Mouse (Mus musculus): ENCODE results near the gene Shisal2a. TPM values are rescaled to one million over a fixed set of nuclear protein-coding genes. Genes with fewer than 3 reads are reported as not detected.

The Shisal2a gene
- total RNA-seq, 2 experiments from 2014 or later: not detected

GRCm38 (mm10) chr4:108338811-108339210, 44.3 kb downstream of the Shisal2a start:
- no peak for DNase-seq (ENCODE audit: low spot score in 2 of 2)

GRCm38 (mm10) chr4:108338321-108338733, 44.8 kb downstream of the Shisal2a start:
- no peak for DNase-seq (ENCODE audit: low spot score in 2 of 2)

GRCm38 (mm10) chr4:108337817-108338216, 45.3 kb downstream of the Shisal2a start:
- no peak for DNase-seq (ENCODE audit: low spot score in 2 of 2)

- no peak for DNase-seq (ENCODE audit: low spot score in 2 of 2)
Measured at GRCm38 (mm10) chr4:108336765-108337164, 46.4 kb downstream of the Shisal2a start.

GRCm38 (mm10) chr4:108335413-108335812, 47.7 kb downstream of the Shisal2a start:
- no peak for DNase-seq (ENCODE audit: low spot score in 2 of 2)

GRCm38 (mm10) chr4:108332041-108332440, 51.1 kb downstream of the Shisal2a start:
- no peak for DNase-seq (ENCODE audit: low spot score in 2 of 2)

- DNase-seq (ENCODE audit: low spot score in 2 of 2): no peak
Measured at GRCm38 (mm10) chr4:108329840-108330239, 53.3 kb downstream of the Shisal2a start.

- peak; percentile 96 to 97 for DNase-seq (ENCODE audit: low spot score in 2 of 2)
Measured at GRCm38 (mm10) chr4:108327730-108328484, 55.2 kb downstream of the Shisal2a start, which contains the start of gene Coa7. TSS of gene Coa7 (plus strand) at chr4:108328140.

- DNase-seq (ENCODE audit: low spot score in 2 of 2): peak; percentile 54 to 78
Measured at GRCm38 (mm10) chr4:108327071-108327579, 56.0 kb downstream of the Shisal2a start.

GRCm38 (mm10) chr4:108323588-108323987, 59.6 kb downstream of the Shisal2a start:
- DNase-seq (ENCODE audit: low spot score in 2 of 2): no peak

GRCm38 (mm10) chr4:108320627-108321380, 62.3 kb downstream of the Shisal2a start:
- no peak for DNase-seq (ENCODE audit: low spot score in 2 of 2)

- no peak for DNase-seq (ENCODE audit: low spot score in 2 of 2)
Measured at GRCm38 (mm10) chr4:108319747-108320146, 63.4 kb downstream of the Shisal2a start.

GRCm38 (mm10) chr4:108318649-108319615, 64.2 kb downstream of the Shisal2a start:
- DNase-seq (ENCODE audit: low spot score in 2 of 2): no peak

Other genes starting within 250 kb of the Shisal2a start
- gene Scp2, start 238.4 kb downstream of the Shisal2a start, total RNA-seq (2021): 10 to 100 TPM; 87.2 to 87.7 TPM
- gene Echdc2, start 217.9 kb downstream of the Shisal2a start, total RNA-seq (2021): 10 to 100 TPM; 12.0 to 14.1 TPM
- not detected for gene Zyg11a, start 165.3 kb downstream of the Shisal2a start, total RNA-seq (2021)
- gene Zyg11b, start 82.3 kb downstream of the Shisal2a start, total RNA-seq (2021): 100 to 1,000 TPM; 119 to 124 TPM
- 10 to 100 TPM; 29.7 to 33.4 TPM for gene Coa7, start 55.2 kb downstream of the Shisal2a start, total RNA-seq (2021)
- 1 to 10 TPM; 7.4 to 8.0 TPM for gene Gpx7, start 23.6 kb upstream of the Shisal2a start, total RNA-seq (2021)
- 10 to 100 TPM; 40.3 to 41.3 TPM for gene Tut4, start 76.1 kb upstream of the Shisal2a start, total RNA-seq (2021)
- 10 to 100 TPM; 35.1 to 37.0 TPM for gene Prpf38a, start 196.0 kb upstream of the Shisal2a start, total RNA-seq (2021)
- gene Orc1, start 196.1 kb upstream of the Shisal2a start, total RNA-seq (2021): under 1 TPM; 0.19 to 0.53 TPM
- 10 to 100 TPM; 33.6 to 38.5 TPM for gene Cc2d1b, start 236.6 kb upstream of the Shisal2a start, total RNA-seq (2021)

Data from layer of hippocampus, postnatal 14 days (tissue).